Mouse (Mus musculus): ENCODE measurements at regions not wholly inside any gene's neighbourhood (a gene's known extent, or its start where the extent isn't known, plus 50 kb on each side); places are given as distances from the start of the nearest gene placed in this dataset.

- Histone ChIP-seq H3K4me1 (ENCODE audit: control insufficient read depth, insufficient read depth, low read length) (peaks cover 2% of the 10 kb centered on the region; the same call in 1 of the 2 replicates), H3K27me3 (ENCODE audit: control insufficient read depth, insufficient read depth, low read length) (no peaks in the 10 kb centered on the region), H3K27ac (ENCODE audit: insufficient read depth, low read length) (no peak overlapping the region), H3K4me3 (replicated peaks; ENCODE audit: insufficient read depth, low read depth, low read length) (no peak overlapping the region)
- WGBS: 87% methylated on average over 5 of the region's 5 CpGs
- DNase-seq: no peak
- TF ChIP-seq POLR2A (IDR thresholded peaks at IDR 0.05; ENCODE audit: borderline replicate concordance, insufficient read depth, low read length) (no peak), CTCF (IDR thresholded peaks at IDR 0.05; ENCODE audit: borderline replicate concordance, insufficient read depth, low read depth, low read length) (no peak)
These were observed 261.8 kb upstream of the Dynlrb2 start for GRCm38 (mm10) chr8:116242972-116243371.

- DNase-seq: no peak
- H3K27me3 ChIP-seq (ENCODE audit: control insufficient read depth, insufficient read depth, low read length): no peaks in the 10 kb centered on the region
- WGBS: 90% methylated on average over 5 of the region's 5 CpGs
- peaks cover 5% of the 10 kb centered on the region for H3K4me1 ChIP-seq (ENCODE audit: control insufficient read depth, insufficient read depth, low read length)
- no peak overlapping the region for H3K27ac ChIP-seq (ENCODE audit: insufficient read depth, low read length)
- no peak overlapping the region for H3K4me3 ChIP-seq (replicated peaks; ENCODE audit: insufficient read depth, low read depth, low read length)
- TF ChIP-seq POLR2A (IDR thresholded peaks at IDR 0.05; ENCODE audit: borderline replicate concordance, insufficient read depth, low read length) (no peak), CTCF (IDR thresholded peaks at IDR 0.05; ENCODE audit: borderline replicate concordance, insufficient read depth, low read depth, low read length) (no peak)
These were observed 262.9 kb upstream of the Dynlrb2 start for GRCm38 (mm10) chr8:116241987-116242242.

GRCm38 (mm10) chr8:116241146-116241986 is 263.4 kb upstream of the Dynlrb2 start:
- Histone ChIP-seq H3K27ac (ENCODE audit: insufficient read depth, low read length) (no peak overlapping the region), H3K4me3 (replicated peaks; ENCODE audit: insufficient read depth, low read depth, low read length) (no peak overlapping the region), H3K27me3 (ENCODE audit: control insufficient read depth, insufficient read depth, low read length) (no peaks in the 10 kb centered on the region), H3K4me1 (ENCODE audit: control insufficient read depth, insufficient read depth, low read length) (peaks cover 5% of the 10 kb centered on the region)
- no peak for DNase-seq
- TF ChIP-seq POLR2A (IDR thresholded peaks at IDR 0.05; ENCODE audit: borderline replicate concordance, insufficient read depth, low read length) (no peak), CTCF (IDR thresholded peaks at IDR 0.05; ENCODE audit: borderline replicate concordance, insufficient read depth, low read depth, low read length) (no peak)
- WGBS: 85% methylated on average over 11 of the region's 11 CpGs

GRCm38 (mm10) chr8:116238670-116239069 is 266.1 kb upstream of the Dynlrb2 start:
- no peaks in the 10 kb centered on the region for H3K27me3 ChIP-seq (ENCODE audit: control insufficient read depth, insufficient read depth, low read length)
- no peak for DNase-seq
- TF ChIP-seq POLR2A (IDR thresholded peaks at IDR 0.05; ENCODE audit: borderline replicate concordance, insufficient read depth, low read length): no peak

GRCm38 (mm10) chr8:116237561-116238100 is 267.1 kb upstream of the Dynlrb2 start:
- no peak for TF ChIP-seq POLR2A (IDR thresholded peaks at IDR 0.05; ENCODE audit: borderline replicate concordance, insufficient read depth, low read length)
- TF ChIP-seq CTCF (IDR thresholded peaks at IDR 0.05; ENCODE audit: borderline replicate concordance, insufficient read depth, low read depth, low read length): no peak
- Histone ChIP-seq H3K27me3 (ENCODE audit: control insufficient read depth, insufficient read depth, low read length) (no peaks in the 10 kb centered on the region), H3K4me3 (replicated peaks; ENCODE audit: insufficient read depth, low read depth, low read length) (no peak overlapping the region), H3K27ac (ENCODE audit: insufficient read depth, low read length) (no peak overlapping the region), H3K4me1 (ENCODE audit: control insufficient read depth, insufficient read depth, low read length) (peaks cover 5% of the 10 kb centered on the region)
- peak; percentile 8 to 11 for DNase-seq
- WGBS: 58% methylated on average over 3 of the region's 3 CpGs

More at GRCm38 (mm10) chr8:116238670-116239069, 266.1 kb upstream of the Dynlrb2 start:
- no peak overlapping the region for H3K4me3 ChIP-seq (replicated peaks; ENCODE audit: insufficient read depth, low read depth, low read length)
- WGBS: 100% methylated on average over 1 of the region's 1 CpGs
- no peak overlapping the region for H3K27ac ChIP-seq (ENCODE audit: insufficient read depth, low read length)
- H3K4me1 ChIP-seq (ENCODE audit: control insufficient read depth, insufficient read depth, low read length): peaks cover 5% of the 10 kb centered on the region

- Histone ChIP-seq H3K27ac (ENCODE audit: insufficient read depth, low read length) (no peak overlapping the region), H3K4me3 (replicated peaks; ENCODE audit: insufficient read depth, low read depth, low read length) (no peak overlapping the region), H3K4me1 (ENCODE audit: control insufficient read depth, insufficient read depth, low read length) (no peaks in the 10 kb centered on the region), H3K27me3 (ENCODE audit: control insufficient read depth, insufficient read depth, low read length) (no peaks in the 10 kb centered on the region)
- no peak for TF ChIP-seq POLR2A (IDR thresholded peaks at IDR 0.05; ENCODE audit: borderline replicate concordance, insufficient read depth, low read length)
- TF ChIP-seq CTCF (IDR thresholded peaks at IDR 0.05; ENCODE audit: borderline replicate concordance, insufficient read depth, low read depth, low read length): no peak
- DNase-seq: no peak
- 64% methylated on average over 5 of the region's 5 CpGs for WGBS
These were observed 275.1 kb upstream of the Dynlrb2 start for GRCm38 (mm10) chr8:116229654-116230136.

GRCm38 (mm10) chr8:116227003-116227402 is 277.8 kb upstream of the Dynlrb2 start:
- TF ChIP-seq CTCF (IDR thresholded peaks at IDR 0.05; ENCODE audit: borderline replicate concordance, insufficient read depth, low read depth, low read length): no peak
- no peak for TF ChIP-seq POLR2A (IDR thresholded peaks at IDR 0.05; ENCODE audit: borderline replicate concordance, insufficient read depth, low read length)
- DNase-seq: no peak
- Histone ChIP-seq H3K4me1 (ENCODE audit: control insufficient read depth, insufficient read depth, low read length) (no peaks in the 10 kb centered on the region), H3K4me3 (replicated peaks; ENCODE audit: insufficient read depth, low read depth, low read length) (no peak overlapping the region), H3K27ac (ENCODE audit: insufficient read depth, low read length) (no peak overlapping the region), H3K27me3 (ENCODE audit: control insufficient read depth, insufficient read depth, low read length) (no peaks in the 10 kb centered on the region)
- WGBS: 67% methylated on average over 11 of the region's 11 CpGs

GRCm38 (mm10) chr8:116223235-116223634 is 281.5 kb upstream of the Dynlrb2 start:
- TF ChIP-seq POLR2A (IDR thresholded peaks at IDR 0.05; ENCODE audit: borderline replicate concordance, insufficient read depth, low read length) (no peak), CTCF (IDR thresholded peaks at IDR 0.05; ENCODE audit: borderline replicate concordance, insufficient read depth, low read depth, low read length) (no peak)
- H3K27ac ChIP-seq (ENCODE audit: insufficient read depth, low read length): no peak overlapping the region
- WGBS: 97% methylated on average over 2 of the region's 2 CpGs
- no peak overlapping the region for H3K4me3 ChIP-seq (replicated peaks; ENCODE audit: insufficient read depth, low read depth, low read length)
- DNase-seq: no peak
- H3K4me1 ChIP-seq (ENCODE audit: control insufficient read depth, insufficient read depth, low read length): no peaks in the 10 kb centered on the region
- H3K27me3 ChIP-seq (ENCODE audit: control insufficient read depth, insufficient read depth, low read length): no peaks in the 10 kb centered on the region

Measured in cerebellum, adult 2 months (tissue).